Mouse (Mus musculus) thymus, adult 2 months (tissue): ENCODE results near the gene Ube2b.

Source experiments
- CTCF ChIP-seq: fragments of 200-500 bp; IDR thresholded peaks from 2 replicates; pipeline ENCODE4 v1.5.1; 2012; ENCODE audit warnings: mild to moderate bottlenecking, control low read depth, low read length, moderate library complexity, borderline replicate concordance; ENCODE audit not compliant: control insufficient read depth, poor library complexity, insufficient read depth; ENCODE audit errors: extremely low read depth
- POLR2A ChIP-seq: fragments of 200-500 bp; IDR thresholded peaks from 2 replicates; pipeline ENCODE4 v1.6.1; 2012; ENCODE audit warnings: mild to moderate bottlenecking, low read length, control low read depth, moderate library complexity; ENCODE audit not compliant: control insufficient read depth, poor library complexity, insufficient read depth; ENCODE audit errors: extremely low read depth

DNA sequence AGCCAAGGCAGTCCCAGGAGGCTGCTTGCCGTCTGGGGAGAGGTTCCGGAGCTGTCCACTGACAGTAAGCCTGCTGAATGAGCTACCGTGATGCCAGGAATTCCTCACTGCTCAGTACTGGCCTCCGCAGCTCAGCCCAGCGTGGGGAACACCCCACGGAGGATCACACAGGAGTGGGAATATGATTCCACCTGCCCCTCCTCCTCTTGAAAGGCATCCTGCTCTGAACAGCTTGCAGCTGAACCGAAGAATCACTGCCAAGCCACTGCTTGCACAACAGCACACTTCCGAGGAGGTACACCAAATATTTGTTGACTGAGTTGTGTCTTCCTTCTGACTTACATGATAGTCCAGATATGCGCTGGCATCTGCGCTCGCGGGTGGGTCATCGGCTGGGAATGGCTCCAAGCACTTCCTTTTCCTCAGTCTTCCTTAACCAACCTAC lies 60.0 kb downstream of the Ube2b start:
- TF ChIP-seq POLR2A: no peak
- TF ChIP-seq CTCF: no peak
